Mouse (Mus musculus): ENCODE data around the gene Hsd17b10. TPM values are rescaled to one million over a fixed set of nuclear protein-coding genes. Genes with fewer than 3 reads are reported as not detected.

The Hsd17b10 gene
- polyA plus RNA-seq, 1 experiment from 2014 or later: 180 TPM

DNA sequence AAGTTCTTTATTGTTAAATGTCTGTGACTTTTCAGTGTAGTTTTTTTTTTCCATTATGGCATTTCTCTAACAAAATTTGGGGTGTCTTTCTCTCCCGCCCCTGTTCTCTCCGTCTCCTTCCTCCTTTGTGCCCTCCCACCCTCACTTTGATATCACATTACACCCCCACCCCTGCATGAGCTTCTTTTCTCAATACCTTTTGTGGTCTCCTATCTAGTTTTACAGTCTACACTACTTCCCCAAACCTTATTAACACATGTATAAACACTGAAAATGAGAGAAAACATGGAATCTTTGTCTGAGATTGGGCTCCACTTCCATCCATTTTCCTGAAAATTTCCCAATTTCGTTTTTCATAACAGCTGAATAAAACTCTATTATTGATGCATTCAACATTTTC, 50.9 kb downstream of the Hsd17b10 start:
- Histone ChIP-seq H3K36me3 (no peaks in the 10 kb centered on the region), H3K9ac (no peak overlapping the region), H3K4me1 (no peaks in the 10 kb centered on the region), H3K27ac (no peak overlapping the region), H3K27me3 (replicated peaks) (no peaks in the 10 kb centered on the region), H3K9me3 (no peaks in the 10 kb centered on the region), H3K4me3 (replicated peaks) (no peak overlapping the region), H3K4me2 (no peak overlapping the region)
- 73% methylated on average over 3 of the region's 3 CpGs for WGBS
- no peak for ATAC-seq (ENCODE audit: insufficient read depth, low FRiP score, low read depth)

Other genes starting within 250 kb of the Hsd17b10 start
- 40.7 and 52.0 TPM in 2 replicates for gene Huwe1, start 201.0 kb upstream of the Hsd17b10 start, polyA plus RNA-seq (2015; fragmentation: Nextera tagmentation; extraction: Ambion mirVana)
- gene Ribc1, start 14.4 kb downstream of the Hsd17b10 start, polyA plus RNA-seq (2015; fragmentation: Nextera tagmentation; extraction: Ambion mirVana): 2.5 and 2.8 TPM in 2 replicates
- 92.1 and 102 TPM in 2 replicates for gene Smc1a, start 14.6 kb downstream of the Hsd17b10 start, polyA plus RNA-seq (2015; fragmentation: Nextera tagmentation; extraction: Ambion mirVana)
- gene Iqsec2, start 142.4 kb downstream of the Hsd17b10 start, polyA plus RNA-seq (2015; fragmentation: Nextera tagmentation; extraction: Ambion mirVana): 2.7 TPM in 2 replicates
- 34.4 and 39.6 TPM in 2 replicates for gene Kdm5c, start 231.2 kb downstream of the Hsd17b10 start, polyA plus RNA-seq (2015; fragmentation: Nextera tagmentation; extraction: Ambion mirVana)